ENCODE assay signal across 18 mouse cellular contexts in genomic region chr3:54809111-54809510, GRCm38 (mm10). TPM values are rescaled to one million over a fixed set of nuclear protein-coding genes. Genes with fewer than 3 reads are reported as not detected.
A peak's percentile ranks its signal among the peaks of the same experiment; 100 is the strongest.
DNase-seq lines count a peak whose midpoint lies in the region; ATAC-seq and TF ChIP-seq lines count a peak whose summit lies in the region.
"Had no signal": no experiment of that assay in that cellular context is flagged by ENCODE, and none has a peak within 500 bp of the region (broad histone marks: within the 10 kb centered on the region; RNA-seq: fewer than 3 reads in every experiment).

No protein-coding gene starts in this region.

- H3K9ac ChIP-seq in lung, embryonic 14.5 days, result no peak overlapping the region
- H3K9ac ChIP-seq: heart, embryonic 13.5 days; intestine, embryonic 15.5 days had no signal

- H3K4me1 ChIP-seq in lung, embryonic 14.5 days (ENCODE audit: insufficient read depth), result 0 out of 2 replicates have a peak, but pooled peaks cover 4% of the 10 kb centered on the region
- peaks cover 30% of the 10 kb centered on the region for H3K4me1 ChIP-seq in megakaryocyte, embryonic 14.5 days
- H3K4me1 ChIP-seq: intestine, embryonic 15.5 days had no signal

- peaks cover 5% of the 10 kb centered on the region for H3K36me3 ChIP-seq in lung, embryonic 14.5 days (ENCODE audit: insufficient read depth)
- H3K36me3 ChIP-seq in megakaryocyte, embryonic 14.5 days (replicated peaks; ENCODE audit: low read length), result peaks cover 14% of the 10 kb centered on the region

- WGBS in lung, embryonic 14.5 days, result 42% methylated on average over 5 of the region's 5 CpGs

- H3K4me3 ChIP-seq in lung, embryonic 14.5 days (ENCODE audit: low read depth, low read length), result no peak overlapping the region
- H3K4me3 ChIP-seq in megakaryocyte, embryonic 14.5 days (replicated peaks), result peak overlapping the region; percentile 14

- peak; percentile 26 for DNase-seq in lung, embryonic 14.5 days
- no peak for DNase-seq in lung, postnatal 10 days
- DNase-seq in NIH3T3 (ENCODE audit: low read depth), result peak; percentile 12
- no peak for DNase-seq in urinary bladder, adult 18-20 months (ENCODE audit: low spot score in 2 of 2)
- no peak for DNase-seq in left cerebral cortex, postnatal 36 days (ENCODE audit: low spot score in 2 of 2)
- DNase-seq in frontal cortex, postnatal 36 days (ENCODE audit: low spot score in 2 of 2), result no peak
- DNase-seq: cerebellum, adult 2 months; forebrain, postnatal 0 days; gastrocnemius, postnatal 14 days; kidney, postnatal 10 days; layer of hippocampus, postnatal 36 days; lung, adult 18-20 months; thymus, postnatal 36 days had no signal

- no peak for TF ChIP-seq CTCF in lung, embryonic 14.5 days (IDR thresholded peaks at IDR 0.05; ENCODE audit: low read depth)

- intact Hi-C loops in left cerebral cortex, postnatal 36 days (cut with DNase I), result loop anchor here (2.0 to 5.0 kb wide), 2 partner anchors 256 to 543 kb away; no protein-coding TSS in a partner anchor

- no peak overlapping the region for H3K4me2 ChIP-seq in lung, embryonic 14.5 days

- H3K9me3 ChIP-seq in lung, embryonic 14.5 days (ENCODE audit: low read depth, low read length), result no peaks in the 10 kb centered on the region
- no peaks in the 10 kb centered on the region; the same call in 1 of the 2 replicates for H3K9me3 ChIP-seq in megakaryocyte, embryonic 14.5 days
- H3K9me3 ChIP-seq: heart, embryonic 13.5 days; intestine, embryonic 15.5 days; midbrain, embryonic 10.5 days had no signal

- no peaks in the 10 kb centered on the region for H3K27me3 ChIP-seq in lung, embryonic 14.5 days (ENCODE audit: insufficient read depth, low read length)
- peaks cover 2% of the 10 kb centered on the region for H3K27me3 ChIP-seq in megakaryocyte, embryonic 14.5 days (replicated peaks)
- H3K27me3 ChIP-seq: intestine, embryonic 15.5 days had no signal

- ATAC-seq in lung, embryonic 14.5 days (ENCODE audit: insufficient read depth), result no peak

- no peak overlapping the region for H3K27ac ChIP-seq in lung, embryonic 14.5 days (ENCODE audit: low read depth)
- H3K27ac ChIP-seq: heart, embryonic 13.5 days; intestine, embryonic 15.5 days had no signal

RNA-seq across cellular contexts. Expression of gene Rfxap, which starts 1.5 kb away (rescaled TPM):
- 34.4 and 35.6 TPM in 2 replicates for polyA plus RNA-seq in lung, embryonic 14.5 days (2014; fragmentation: Nextera tagmentation; extraction: Ambion mirVana)
- polyA plus RNA-seq in megakaryocyte, embryonic 14.5 days (2012; ENCODE audit: insufficient read depth, low replicate concordance), result 20.0 and 126 TPM in 2 replicates
- 10 to 100 TPM; 47.1 to 50.2 TPM for total RNA-seq in left cerebral cortex, postnatal 36 days (2021)

RNA-seq across cellular contexts. Expression of gene Smad9, which starts 53.7 kb away (rescaled TPM):
- 2.4 and 2.9 TPM in 2 replicates for polyA plus RNA-seq in lung, embryonic 14.5 days (2014; fragmentation: Nextera tagmentation; extraction: Ambion mirVana)
- polyA plus RNA-seq in megakaryocyte, embryonic 14.5 days (2012; ENCODE audit: insufficient read depth, low replicate concordance), result not detected in 2 replicates
- total RNA-seq in left cerebral cortex, postnatal 36 days (2021), result 1 to 10 TPM; 7.3 to 8.1 TPM
- total RNA-seq: hematopoietic stem cell, adult 5-6 weeks had no signal

Comparison
In these comparisons a context has a peak if more than half of its experiments do, and no peak if none do; other contexts are left out.
1. DNase-seq: peak in lung, embryonic 14.5 days (single experiment) and NIH3T3 (single experiment); none in lung, postnatal 10 days (single experiment), urinary bladder, adult 18-20 months (0 of 2), left cerebral cortex, postnatal 36 days (0 of 2) and frontal cortex, postnatal 36 days (0 of 2).